Mouse (Mus musculus) adrenal gland, adult 8-10 months (tissue): ENCODE data around the gene Nrip1. TPM values are rescaled to one million over a fixed set of nuclear protein-coding genes. Genes with fewer than 3 reads are reported as not detected.

ENCODE experiments used
- DNase-seq: peaks from one replicate; pipeline ENCODE4 v3.0.0; 2022
- total RNA-seq, 4 experiments: library from RNA; stranded (reverse); gene quantifications; 2 replicates each; pipeline ENCODE4 v1.2.4; 2022

Gene Nrip1
- total RNA-seq, 4 experiments from 2014 or later = 86.7 to 143 (median 105) TPM

DNA sequence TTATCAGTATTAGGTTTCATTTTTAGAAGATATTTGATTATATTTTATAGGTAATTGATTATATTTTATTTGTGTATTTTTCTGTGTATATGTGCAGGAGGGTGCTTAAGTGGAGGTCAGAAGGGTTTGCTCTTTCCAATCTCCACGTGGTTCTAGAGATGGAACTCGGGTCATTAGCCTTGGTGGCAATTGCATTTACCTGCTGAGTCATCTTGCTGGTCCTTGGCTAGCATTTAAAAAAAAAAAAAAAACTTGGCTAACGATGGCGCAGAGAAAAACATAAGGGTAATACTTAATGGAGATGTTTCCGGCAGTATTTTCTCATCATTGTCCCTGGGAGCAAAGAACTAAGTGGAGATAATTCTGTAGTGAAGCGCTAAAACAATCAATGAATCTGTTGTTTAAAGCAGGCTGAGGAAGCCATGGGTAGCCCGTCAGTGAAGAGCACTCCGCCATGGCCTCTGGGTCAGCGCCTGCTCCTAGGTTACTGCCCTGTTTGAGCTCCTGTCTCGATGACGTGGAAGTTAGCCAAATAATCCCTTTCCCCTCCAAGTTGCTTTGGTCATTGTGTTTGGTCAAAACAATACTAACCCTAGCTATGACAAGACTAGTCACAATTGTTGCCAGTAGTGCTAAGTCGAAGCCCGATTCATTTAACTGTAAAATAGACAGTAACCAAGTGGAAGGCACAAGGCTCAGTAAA lies 25.8 kb downstream of the Nrip1 start:
- DNase-seq = peak; percentile 34

DNA sequence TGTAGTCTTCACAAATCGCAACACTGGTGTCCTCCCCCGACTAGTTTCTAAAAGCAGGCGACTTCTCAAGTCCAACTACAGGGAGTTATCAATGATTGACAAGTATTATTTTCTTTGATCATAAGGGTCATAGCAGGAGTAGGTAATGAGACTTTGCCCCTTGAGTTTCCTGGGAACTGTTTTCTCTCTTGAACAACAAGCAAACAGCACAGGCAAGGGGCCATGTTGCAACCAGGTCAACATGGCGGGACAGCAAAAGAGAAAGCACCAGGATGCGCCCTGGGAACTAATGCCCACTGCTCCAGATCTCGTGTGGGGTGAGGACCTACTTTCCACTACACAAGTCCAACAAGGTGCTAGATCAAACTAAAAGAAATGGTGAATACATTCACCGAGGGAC lies 27.3 kb downstream of the Nrip1 start:
- no peak for DNase-seq

DNA sequence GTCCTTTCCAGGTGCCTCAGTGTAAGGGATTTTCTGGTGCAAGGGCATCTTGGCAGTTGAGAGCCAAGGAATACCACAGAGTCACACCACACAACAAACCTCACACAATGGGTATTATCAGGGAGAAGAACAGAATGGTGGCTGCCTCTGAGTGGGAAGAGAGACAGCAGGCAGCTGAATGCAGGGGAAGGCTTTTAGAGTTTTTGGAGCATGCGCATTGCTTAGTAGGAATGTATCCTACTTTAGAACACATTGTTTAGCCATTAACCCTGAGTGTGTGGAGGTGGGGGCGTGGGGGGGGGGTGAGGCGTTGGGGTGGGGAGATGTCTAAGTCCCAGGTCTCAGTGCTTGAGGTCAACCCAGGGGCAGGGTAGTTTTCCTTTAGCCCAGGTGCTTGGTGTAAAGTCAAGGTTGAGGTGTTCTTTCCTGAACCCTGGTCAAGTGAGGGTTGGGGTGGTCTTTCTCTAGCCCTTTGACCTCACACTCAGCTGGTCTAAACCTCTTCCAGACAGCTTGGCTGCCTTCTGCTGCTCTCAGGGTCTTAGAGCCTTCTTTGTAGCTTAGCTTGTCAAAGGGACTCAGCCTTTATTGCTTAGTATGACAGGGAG lies 28.8 kb downstream of the Nrip1 start:
- no peak for DNase-seq

DNA sequence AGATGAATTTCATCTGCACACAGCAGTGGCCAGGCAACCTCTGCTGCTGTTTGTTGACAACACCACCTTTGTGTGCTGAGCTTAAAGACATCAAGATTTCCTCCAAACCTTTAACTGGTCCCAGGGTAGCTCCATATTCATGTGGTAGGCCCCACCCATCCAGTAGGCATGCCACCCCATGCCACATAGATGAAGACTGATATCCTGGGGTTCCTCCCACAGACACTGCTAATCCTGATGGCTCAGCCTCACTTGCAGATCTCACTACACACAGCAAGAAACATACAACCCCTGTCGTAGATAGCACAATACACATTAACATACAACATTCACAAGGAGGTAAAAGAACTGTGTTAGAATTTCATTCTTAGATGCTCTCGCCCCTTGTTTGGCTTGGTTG lies 29.6 kb downstream of the Nrip1 start:
- no peak for DNase-seq

DNA sequence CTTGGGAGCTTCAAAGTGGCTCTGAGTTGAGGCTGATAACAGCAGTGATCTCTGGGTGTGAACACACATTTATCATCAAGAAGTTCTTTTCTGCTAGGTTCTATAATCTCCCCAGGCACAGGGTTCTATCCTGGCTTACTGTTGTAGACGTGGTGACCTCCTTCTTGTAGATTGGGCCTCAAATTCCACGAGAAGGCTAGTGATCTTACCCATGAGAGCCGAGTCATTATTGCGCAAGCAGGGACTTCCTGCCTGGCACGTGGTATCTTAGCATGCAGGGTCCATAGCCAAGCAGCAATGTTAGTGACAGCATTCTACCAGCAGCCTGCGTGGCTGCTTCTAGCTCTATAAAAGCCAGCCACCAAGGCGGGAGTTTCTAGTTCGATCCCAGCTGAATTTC lies 32.0 kb downstream of the Nrip1 start:
- DNase-seq = no peak

DNA sequence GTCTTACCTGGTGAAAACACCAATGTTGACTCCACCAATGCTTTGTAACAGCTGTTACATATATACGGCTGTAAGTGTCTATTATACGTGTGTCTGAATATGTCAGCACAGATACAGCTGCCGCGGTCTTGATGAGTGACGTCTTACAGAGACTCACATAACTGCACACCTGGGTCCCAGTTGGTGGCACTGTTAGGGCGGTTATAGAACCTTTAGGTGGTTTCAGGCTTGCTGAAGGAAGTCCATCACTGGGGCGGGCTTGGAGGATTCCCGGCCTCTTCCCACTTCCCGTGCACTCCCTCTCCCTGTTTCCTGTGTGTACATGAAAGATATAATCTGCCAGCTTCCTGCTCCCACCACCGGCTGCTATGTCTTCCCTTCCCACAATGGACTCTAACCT lies 34.4 kb downstream of the Nrip1 start:
- DNase-seq = no peak

DNA sequence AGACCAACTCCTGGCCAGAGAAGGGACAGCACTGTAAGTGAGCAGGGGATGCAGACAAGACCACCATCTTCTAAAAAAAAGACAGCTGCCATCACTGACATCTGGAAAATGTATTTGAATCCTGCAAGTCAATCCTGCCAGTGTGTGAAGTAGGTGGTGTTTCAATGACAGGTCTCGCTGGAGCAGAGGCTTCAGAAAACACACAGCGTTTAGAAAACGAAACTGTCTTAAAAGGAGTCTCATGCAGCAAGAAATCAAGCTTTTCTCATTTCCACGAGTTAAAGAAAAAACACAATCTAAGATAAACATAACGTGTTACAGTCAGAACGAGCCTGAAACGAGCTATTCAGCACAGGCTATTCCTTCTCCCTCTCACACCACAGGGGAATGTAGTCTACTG lies 36.3 kb downstream of the Nrip1 start:
- DNase-seq = no peak

DNA sequence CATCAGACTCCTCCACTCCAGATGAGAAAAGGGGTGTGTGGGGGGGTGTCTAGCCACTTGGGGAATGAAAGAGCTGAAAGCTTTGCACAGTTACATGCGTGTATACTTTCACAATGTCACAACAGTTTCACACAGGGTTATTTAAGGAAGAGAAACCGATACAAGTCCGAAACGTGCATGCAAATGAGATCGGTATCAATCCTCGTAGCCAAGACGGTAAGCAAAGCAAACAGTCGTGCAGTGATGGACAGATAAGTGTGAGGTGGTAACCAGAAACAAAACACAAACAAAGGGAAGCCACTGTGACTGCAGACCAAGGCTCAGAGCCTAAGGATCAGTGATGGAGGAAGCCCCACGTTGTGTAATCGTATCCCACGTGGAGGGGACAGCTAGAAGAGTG lies 36.7 kb downstream of the Nrip1 start:
- no peak for DNase-seq

DNA sequence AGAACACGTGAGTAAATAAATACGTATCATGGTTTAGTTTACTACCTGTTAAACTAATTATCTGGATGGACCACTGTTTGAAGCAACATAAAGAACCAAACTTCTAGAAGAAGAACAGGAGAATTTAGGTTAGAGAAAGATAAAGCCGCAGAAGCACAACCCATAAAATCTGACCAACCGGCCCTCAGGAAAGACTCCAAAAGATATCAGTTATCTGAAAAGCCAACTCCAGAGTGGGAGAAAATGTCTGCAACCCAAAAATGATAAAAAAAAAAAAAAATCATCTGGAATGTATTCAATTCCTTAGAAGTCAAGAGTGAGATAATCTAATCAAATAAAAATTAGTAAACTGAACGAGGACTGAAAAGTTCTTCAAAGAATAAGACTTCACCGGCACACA lies 37.7 kb downstream of the Nrip1 start:
- DNase-seq = no peak

DNA sequence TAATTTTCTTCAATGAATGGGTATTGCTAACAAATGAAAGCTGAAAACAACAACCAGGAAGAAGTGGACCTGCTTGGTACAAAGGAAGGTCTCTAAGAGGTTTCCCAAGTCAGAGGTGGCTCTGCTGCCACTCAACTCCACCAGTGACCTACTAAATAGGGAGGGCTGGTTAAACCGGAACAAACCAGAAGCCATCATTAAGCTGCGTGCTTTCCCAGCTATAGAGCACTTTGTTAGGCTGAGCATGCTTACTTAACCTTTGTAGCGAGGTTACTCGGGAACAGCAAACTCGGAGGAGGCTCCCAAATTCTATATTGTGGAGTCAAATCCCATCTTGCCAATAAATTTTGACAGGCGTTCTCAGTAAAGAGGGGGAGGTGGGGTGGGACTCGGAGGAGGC lies 41.5 kb downstream of the Nrip1 start:
- no peak for DNase-seq

DNA sequence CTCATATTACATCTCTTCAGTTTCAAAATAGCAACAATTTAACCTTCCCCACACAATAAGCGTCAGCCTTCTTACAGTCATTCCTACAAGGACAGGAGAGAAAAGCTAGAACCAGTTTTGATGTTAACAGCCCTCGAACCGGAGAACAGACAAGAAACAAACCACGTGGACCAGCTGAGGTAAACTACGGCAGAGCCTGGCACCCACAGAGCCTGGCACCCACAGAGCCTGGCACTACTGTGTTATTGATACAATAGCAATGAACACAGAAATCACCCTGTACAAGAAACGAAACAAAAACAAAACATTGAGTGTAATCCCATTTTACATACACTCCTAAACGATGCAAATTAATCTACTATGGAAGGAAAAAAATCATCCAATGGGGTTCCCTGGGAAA lies 42.4 kb downstream of the Nrip1 start:
- no peak for DNase-seq

DNA sequence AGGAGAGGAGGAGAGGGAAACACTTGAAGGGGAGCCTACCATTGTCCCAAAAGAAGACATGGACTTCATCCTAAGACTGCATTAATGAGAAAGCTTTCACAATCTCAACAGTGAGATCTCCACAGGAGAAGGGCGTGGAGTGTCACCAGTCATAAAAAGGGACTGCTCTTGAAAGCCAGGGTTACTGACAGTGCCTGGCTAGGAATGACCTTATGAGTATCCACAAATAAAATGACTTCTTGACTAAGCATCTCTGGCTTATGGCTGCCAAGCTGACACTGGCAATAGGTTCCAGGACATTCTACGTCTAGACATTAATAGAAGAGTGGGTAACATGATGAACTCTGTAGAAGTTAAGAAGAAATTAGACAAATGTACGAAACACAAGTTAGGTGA lies 48.3 kb downstream of the Nrip1 start:
- no peak for DNase-seq

DNA sequence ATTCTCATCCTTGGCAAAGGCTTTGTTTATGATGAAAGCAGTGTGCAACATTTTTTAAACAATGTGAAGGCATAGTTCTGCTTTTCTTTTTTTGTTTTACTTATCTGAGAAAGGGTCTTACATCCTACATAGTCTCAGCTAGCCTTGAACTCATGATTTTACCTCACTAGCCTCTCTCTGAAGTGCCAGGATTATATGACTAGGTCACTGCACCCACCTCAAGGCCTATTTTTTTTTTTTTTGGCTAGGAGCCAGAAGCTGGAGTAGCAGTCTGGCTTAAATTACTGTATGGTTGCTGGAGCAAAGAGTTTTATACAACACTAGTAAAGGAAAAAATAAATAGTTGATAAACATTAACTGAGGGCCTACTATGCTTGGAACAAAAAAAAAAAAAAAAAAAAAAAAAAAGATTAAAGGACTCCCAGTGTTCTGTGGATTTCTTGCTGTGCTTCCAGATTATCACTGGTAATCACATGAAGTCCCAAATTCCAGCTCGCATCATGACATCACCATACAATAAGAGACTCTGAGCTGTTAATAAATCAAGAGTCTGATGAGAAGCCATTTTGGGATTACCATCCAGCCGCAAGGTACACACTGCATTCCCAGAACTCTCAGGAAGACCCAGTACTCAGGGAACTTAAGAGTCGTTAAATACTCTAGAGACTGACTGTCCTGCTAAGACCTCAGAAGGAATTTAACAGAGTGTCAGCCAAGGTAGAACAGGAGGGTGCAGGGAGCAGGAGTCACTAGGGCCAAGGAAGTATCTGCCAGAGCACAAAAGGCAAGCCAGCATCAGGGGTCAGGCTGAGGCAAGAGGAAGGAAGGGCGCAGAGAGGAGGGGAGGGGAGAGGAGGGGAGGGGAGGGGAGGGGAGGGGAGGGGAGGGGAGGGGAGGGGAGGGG lies 49.0 kb downstream of the Nrip1 start:
- DNase-seq = no peak

DNA sequence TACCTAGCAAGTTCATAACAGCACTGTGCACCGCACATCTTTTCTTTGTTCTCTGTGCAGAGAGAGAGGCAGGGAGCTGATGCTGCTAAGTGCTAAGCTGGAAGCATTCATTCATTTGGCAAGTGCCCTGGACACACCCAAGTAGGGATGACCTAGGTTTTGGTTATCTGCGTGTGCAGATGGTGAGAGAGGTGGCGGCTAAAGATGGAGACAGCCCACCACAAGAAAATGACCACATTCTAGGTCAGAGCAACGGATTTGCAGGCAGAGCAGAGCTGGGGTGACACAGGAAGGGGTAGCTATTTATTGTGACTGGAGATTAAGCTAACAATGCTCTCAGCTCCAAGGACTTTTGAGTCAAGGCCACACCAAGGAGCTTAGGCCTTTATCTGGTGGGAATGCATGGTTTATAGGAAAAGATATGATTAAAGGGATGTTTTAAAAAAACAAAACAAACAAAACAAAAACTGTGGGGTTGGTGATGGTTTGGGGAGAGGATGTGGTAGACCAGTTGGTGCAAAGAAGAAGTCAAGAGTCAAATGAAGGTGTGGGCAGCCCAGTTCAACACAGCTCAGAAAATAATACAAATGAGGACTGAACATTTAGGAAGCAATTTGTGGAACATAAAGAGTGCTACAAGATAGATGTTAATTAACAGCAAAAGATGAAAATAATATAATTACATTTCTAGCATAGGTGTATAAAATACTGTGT lies 49.9 kb downstream of the Nrip1 start:
- no peak for DNase-seq

DNA sequence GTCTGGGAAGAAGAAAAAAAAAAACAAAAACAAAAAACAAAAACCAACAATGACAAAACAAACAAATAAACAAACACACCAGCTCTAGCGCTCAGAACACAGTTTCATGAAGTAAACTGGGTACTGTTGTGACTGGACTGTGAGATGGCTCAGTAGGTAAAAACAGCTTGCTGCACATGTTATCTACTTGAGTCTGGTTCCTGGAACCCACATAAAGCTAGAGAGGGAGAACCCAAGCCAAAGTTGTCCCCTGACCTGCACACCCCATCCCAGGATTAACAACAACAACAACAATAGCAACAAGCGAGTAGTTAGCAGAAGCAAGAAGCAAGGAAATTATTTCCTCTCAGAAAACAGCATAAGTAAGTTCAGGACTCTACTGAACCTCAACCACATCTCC lies 50.5 kb downstream of the Nrip1 start:
- DNase-seq = no peak

DNA sequence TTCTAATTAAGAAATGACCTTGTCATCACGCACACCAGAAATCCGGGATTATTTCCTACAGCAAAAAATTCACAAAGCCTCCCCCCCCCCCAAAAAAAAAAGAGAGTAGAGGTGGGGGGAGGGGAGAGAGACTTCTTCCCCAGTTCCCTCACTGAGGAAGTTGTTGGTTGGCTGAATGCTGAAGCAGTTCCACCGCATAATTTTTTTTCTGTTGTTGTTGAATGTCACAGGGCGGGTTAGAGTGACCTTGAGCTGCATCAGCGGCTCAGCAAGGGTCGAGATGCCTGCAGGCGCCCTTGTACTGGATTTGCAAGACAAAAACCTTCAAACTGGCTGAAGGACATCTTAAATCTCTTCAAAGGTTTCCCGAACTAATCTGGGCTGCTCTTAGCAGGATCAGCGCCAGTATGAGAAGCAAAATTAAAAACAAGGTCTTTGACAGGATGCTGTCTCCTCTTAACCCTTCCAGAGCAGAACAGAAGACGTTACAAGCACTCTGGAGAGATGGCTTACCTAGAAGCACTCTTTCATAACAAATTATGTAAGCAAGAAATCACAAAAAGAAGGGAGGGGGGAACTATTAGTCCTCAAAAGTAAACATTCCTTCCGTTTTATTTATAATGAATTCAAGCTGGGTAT lies 52.0 kb downstream of the Nrip1 start:
- peak; percentile 88 for DNase-seq

DNA sequence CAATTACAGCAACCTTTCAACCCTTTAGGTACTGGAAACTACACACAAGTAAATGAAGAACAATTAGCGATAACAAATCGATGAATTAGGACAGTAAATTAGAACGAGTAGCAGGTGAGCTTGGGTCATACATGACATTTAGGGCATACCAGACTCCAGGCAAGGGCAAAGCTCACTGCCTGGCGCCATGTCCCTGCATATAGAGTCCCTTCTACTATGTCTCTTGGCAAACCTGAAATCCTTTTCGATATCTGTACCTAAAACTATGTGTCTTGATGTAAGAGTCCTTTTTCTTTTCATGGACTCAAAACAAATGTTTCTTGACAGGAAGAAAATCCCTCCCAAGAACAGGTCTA lies 53.5 kb downstream of the Nrip1 start:
- DNase-seq = no peak

DNA sequence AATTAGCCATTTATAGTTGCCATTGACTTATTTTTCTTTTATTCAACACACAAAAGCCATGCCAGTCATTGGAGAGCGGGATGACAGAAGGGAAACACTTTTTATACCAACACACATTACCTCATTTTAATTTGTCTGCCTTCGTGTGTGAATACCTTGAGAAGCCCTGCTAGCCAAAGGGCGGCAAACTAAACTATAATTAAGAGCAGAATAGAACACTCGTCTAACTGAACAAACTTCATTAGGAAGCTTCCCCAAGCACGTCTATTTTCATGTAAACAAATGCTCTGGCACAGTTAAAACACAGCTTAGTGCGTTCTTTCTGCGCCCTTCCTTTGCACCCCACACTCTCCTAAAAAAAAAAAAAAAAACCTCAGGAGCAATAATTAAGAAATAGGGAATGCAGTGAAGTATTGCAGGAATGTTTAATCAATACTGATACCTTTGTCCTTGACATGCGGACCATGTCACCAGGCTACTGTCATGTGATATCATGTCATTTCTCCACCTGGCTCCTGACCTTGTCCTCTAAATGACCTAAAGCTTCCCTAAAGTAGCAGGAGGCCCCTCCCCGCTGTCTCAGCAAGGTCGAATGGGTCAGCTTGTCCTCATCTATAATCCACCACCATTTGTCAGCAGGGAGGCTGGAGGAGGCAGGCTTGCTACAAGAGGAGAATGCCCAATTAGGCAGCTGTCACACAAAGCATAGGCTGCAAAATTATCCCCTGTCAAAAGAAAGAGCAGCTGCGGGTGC lies 54.1 kb downstream of the Nrip1 start:
- peak; percentile 71 for DNase-seq

DNA sequence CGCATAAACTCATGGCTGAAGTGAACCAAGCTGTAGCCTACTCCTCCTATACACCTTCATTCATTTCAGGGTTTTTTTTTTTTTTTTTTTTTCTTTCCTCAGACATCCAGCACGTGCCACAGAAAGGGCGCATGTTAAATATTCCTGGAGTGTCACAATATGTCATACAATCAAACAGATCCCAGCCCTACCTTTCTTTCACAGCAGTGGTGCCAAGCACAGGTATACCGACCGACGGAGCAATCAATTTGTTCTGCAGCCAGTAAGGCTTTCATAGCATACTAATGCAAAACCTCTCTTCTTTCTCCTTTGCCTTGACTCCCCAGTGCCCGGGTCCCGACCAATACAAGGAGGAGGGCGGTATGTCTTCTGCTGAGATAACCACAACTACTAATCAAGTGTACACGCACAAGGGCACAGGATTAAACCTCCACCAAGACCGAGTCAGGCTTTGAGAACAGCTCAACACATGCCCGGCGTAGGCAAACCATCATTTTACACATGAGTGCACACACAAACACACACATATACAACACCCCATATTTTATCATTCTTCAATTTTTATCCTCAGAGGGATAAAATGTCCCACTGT lies 55.2 kb downstream of the Nrip1 start:
- DNase-seq = no peak

DNA sequence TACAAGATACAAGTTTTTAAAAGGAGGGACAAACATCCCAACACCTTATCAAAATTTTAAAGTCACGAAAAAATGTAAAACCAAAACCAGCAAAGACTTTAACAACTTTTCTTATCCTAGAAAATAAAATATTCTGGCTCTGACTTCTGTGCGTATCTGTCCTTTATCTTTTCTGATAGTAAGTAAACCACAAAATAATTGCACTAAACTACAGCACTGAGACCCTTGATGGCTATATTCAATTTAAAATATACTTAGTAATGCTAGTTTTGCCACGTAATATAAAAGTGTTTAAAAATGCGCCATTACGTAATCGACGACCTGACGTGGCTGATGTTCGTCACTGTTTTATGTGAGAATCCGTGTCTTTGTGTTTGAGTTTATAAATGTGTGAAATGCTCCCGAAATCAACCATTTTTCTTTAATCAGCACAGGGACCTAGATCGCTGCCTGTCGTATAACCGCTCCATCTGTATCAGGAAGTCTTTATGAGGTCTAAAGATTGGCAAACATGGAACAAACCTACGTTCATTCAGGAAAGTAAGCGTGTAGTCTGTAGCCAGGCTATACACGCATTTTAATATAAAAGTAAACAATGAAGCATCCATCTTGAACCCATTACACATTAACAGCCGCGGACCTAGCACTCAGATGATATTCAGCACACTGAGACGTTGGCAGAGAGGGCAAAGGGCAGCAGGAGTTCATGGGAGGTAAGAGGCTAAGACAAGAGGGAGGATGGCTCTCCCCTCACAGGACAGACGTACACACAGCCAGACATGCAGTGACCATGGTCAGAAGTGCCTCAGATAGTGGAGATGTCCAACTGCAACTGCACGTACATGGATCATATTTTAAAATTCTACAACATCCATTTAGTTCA lies 56.4 kb downstream of the Nrip1 start:
- DNase-seq = no peak
